Mouse (Mus musculus) left cerebral cortex, adult 2 months (tissue): ENCODE data around the gene Ccdc59. TPM values are rescaled to one million over a fixed set of nuclear protein-coding genes. Genes with fewer than 3 reads are reported as not detected.

Source experiments
- DNase-seq, 2 experiments: peaks; one replicate each; pipeline ENCODE4 v3.0.0; 2021 to 2022; ENCODE audit warnings: low spot score in 2 of 2, mixed read lengths in 1 of 2; ENCODE audit errors: extremely low spot score in 1 of 2
- H3K27ac ChIP-seq: fragments of 200-600 bp; 2 replicates; pipeline ENCODE4 v1.8.1; 2022
- H3K4me3 ChIP-seq: fragments of 200-600 bp; 2 replicates; pipeline ENCODE4 v1.8.1; 2022
- CTCF ChIP-seq: fragments of 200-600 bp; IDR thresholded peaks from 2 replicates; pipeline ENCODE4 v1.8.1; 2022; ENCODE audit warnings: antibody characterized with exemption, mild to moderate bottlenecking, moderate library complexity
- intact Hi-C: fragments of 180-260 bp; cut with DNase I; formaldehyde crosslinking; loops from one replicate; pipeline ENCODE4 v1.15.1; 2025
- total RNA-seq, 2 experiments: library from RNA; stranded (reverse); gene quantifications; 2 replicates each; pipeline ENCODE4 v1.2.3; 2021

Ccdc59 gene
- total RNA-seq, 2 experiments from 2014 or later, result 18.4 to 21.8 TPM

DNA sequence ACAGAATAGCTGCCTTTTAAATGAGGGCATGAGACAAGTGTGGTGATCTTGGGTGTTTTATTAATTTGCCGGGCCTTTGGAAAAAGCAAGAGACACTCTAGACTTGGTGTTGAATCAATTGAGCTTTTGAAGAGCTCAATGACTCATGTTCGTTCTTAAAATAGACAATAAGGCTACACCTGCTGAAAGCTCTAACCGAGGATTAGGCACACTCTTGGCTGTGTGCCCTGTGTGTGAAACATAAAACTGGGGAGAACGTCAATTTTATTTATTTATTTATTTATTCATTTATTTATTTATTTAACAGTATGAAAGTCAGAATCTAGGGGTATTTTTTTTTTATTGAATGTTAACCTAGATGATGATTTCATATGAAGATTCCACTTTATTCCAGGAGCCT, 10.3 kb downstream of the Ccdc59 start:
- Histone ChIP-seq H3K27ac (no peak overlapping the region), H3K4me3 (no peak overlapping the region)
- intact Hi-C loops, result no loop called here
- TF ChIP-seq CTCF, result no peak
- DNase-seq, result no peak

DNA sequence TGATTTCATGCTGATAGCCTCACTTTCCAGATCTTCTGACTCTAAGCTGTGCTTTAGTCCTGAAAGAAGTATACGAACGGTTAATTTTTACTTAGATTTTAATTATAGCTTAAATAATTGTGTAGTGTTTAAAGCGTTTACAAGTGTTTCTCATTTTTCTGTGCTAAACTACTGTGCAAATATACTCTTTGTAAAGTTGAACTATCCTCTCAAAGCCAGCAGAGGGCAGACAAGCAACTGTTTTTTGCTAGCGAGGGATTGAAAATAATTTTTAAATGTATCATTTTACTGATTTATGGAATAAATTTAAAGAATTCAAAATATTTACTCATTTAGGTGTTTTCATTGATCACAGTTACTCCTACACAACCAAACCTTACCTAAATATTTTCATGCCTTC, 26.4 kb downstream of the Ccdc59 start:
- Histone ChIP-seq H3K27ac (no peak overlapping the region), H3K4me3 (no peak overlapping the region)
- no peak for DNase-seq
- peak; percentile 68 for TF ChIP-seq CTCF
- intact Hi-C loops, result loop anchor here (2.0 to 10.0 kb wide), 3 partner anchors 387 to 717 kb away; partner anchors contain the start of gene Ppfia2

Other genes starting within 250 kb of the Ccdc59 start
- gene Mettl25, start 313 bp downstream of the Ccdc59 start, total RNA-seq, result 1 to 10 TPM; 8.4 to 9.6 TPM